Mouse (Mus musculus) lung, postnatal 0 days (tissue): ENCODE results near the gene 1110032A03Rik.

ENCODE experiments used
- CTCF ChIP-seq: IDR thresholded peaks from 2 replicates; pipeline ENCODE4 v1.5.1; 2016; ENCODE audit warnings: antibody characterized with exemption, mild to moderate bottlenecking
- EP300 ChIP-seq: IDR thresholded peaks from 2 replicates; pipeline ENCODE4 v1.6.1; 2016; ENCODE audit warnings: antibody characterized with exemption, mild to moderate bottlenecking, control low read depth

GRCm38 (mm10) chr9:50725921-50726590, 49.3 kb downstream of the 1110032A03Rik start:
- TF ChIP-seq CTCF (no peak), EP300 (no peak)
